Mouse (Mus musculus): ENCODE results near the gene Srsf5. TPM values are rescaled to one million over a fixed set of nuclear protein-coding genes. Genes with fewer than 3 reads are reported as not detected.

Gene Srsf5
- polyA plus RNA-seq, 1 experiment from 2014 or later, result 599 TPM

DNA sequence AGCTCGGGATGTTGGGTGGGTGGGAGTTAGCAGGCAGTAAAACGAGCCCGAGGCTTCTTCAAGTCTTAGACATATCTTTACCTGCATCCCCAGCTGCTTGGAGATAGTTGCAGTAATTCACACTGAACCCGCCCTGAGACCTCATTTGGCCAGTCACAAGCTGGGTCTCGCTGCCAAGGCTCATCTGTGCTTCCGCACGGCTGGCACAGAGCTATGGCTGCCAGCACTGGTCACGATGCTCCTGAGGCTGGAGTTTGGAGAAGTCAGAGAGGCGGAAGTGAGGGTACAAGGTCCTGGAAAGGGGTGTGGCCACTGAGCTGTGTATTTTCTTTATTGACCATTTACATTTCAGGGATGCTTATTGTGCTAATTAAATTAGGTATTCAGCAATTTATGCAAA, 38.4 kb downstream of the Srsf5 start:
- H3K9ac ChIP-seq (ENCODE audit: low read length), result no peak overlapping the region
- ATAC-seq (ENCODE audit: low read depth), result no peak
- no peaks in the 10 kb centered on the region for H3K9me3 ChIP-seq (ENCODE audit: control insufficient read depth, low read length)
- no peaks in the 10 kb centered on the region for H3K27me3 ChIP-seq (ENCODE audit: control insufficient read depth, insufficient read depth, low read depth, low read length)
- H3K4me2 ChIP-seq (ENCODE audit: low read depth, low read length), result no peak overlapping the region
- no peaks in the 10 kb centered on the region for H3K4me1 ChIP-seq (replicated peaks; ENCODE audit: control insufficient read depth, insufficient read depth, low read length)
- no peaks in the 10 kb centered on the region for H3K36me3 ChIP-seq (ENCODE audit: control insufficient read depth, insufficient read depth, low read length)
- 66% methylated on average over 9 of the region's 9 CpGs for WGBS
- H3K27ac ChIP-seq (ENCODE audit: low read length), result no peak overlapping the region
- no peak overlapping the region for H3K4me3 ChIP-seq (ENCODE audit: low read length)

DNA sequence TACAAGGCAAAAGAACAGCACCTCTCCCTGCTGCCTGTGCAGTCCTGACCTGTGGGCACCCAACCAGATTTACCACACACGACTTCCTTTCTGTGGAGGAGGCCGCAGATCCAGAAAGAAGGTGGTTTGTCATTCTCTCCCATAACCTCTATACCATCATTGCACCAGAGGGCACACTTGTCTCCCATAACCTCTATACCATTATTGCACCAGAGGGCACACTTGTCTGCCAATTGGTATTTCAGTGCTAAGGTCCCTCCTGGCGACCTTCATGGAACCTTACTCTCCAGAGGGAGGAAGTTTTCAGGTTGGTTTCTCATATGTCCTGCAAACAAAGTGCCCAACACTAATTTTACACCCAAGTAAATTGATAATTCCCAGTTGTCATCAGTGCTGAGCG, 41.3 kb downstream of the Srsf5 start:
- Histone ChIP-seq H3K9ac (ENCODE audit: low read length) (no peak overlapping the region), H3K27ac (ENCODE audit: low read length) (no peak overlapping the region), H3K4me3 (ENCODE audit: low read length) (no peak overlapping the region), H3K36me3 (ENCODE audit: control insufficient read depth, insufficient read depth, low read length) (no peaks in the 10 kb centered on the region), H3K9me3 (ENCODE audit: control insufficient read depth, low read length) (no peaks in the 10 kb centered on the region), H3K27me3 (ENCODE audit: control insufficient read depth, insufficient read depth, low read depth, low read length) (no peaks in the 10 kb centered on the region), H3K4me1 (replicated peaks; ENCODE audit: control insufficient read depth, insufficient read depth, low read length) (no peaks in the 10 kb centered on the region), H3K4me2 (ENCODE audit: low read depth, low read length) (no peak overlapping the region)
- ATAC-seq (ENCODE audit: low read depth), result no peak
- 81% methylated on average over 4 of the region's 4 CpGs for WGBS

DNA sequence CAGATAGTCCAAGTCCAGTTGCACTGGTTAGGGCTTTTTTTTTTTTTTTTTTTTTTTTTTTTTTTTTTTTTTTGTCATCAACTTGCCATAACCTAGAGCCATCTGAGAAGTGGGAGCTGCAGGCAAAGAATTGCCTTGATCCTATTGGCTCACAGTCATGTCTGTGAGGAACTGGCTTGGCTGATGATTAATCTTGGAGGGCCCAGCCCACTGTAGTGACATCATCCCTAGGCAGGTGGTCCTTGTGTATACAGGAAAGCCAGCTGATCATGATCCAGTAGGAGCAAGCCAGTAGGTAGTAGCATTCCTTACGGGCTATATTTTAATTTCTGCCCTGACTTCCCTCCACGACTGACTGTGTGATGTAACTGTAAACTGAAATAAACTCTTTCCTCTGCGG, 43.0 kb downstream of the Srsf5 start:
- 66% methylated on average over 3 of the region's 3 CpGs for WGBS
- H3K9ac ChIP-seq (ENCODE audit: low read length), result no peak overlapping the region
- H3K27me3 ChIP-seq (ENCODE audit: control insufficient read depth, insufficient read depth, low read depth, low read length), result no peaks in the 10 kb centered on the region
- H3K4me2 ChIP-seq (ENCODE audit: low read depth, low read length), result no peak overlapping the region
- H3K36me3 ChIP-seq (ENCODE audit: control insufficient read depth, insufficient read depth, low read length), result no peaks in the 10 kb centered on the region
- no peaks in the 10 kb centered on the region for H3K4me1 ChIP-seq (replicated peaks; ENCODE audit: control insufficient read depth, insufficient read depth, low read length)
- H3K27ac ChIP-seq (ENCODE audit: low read length), result no peak overlapping the region
- no peak overlapping the region for H3K4me3 ChIP-seq (ENCODE audit: low read length)
- no peaks in the 10 kb centered on the region for H3K9me3 ChIP-seq (ENCODE audit: control insufficient read depth, low read length)
- ATAC-seq (ENCODE audit: low read depth), result no peak

DNA sequence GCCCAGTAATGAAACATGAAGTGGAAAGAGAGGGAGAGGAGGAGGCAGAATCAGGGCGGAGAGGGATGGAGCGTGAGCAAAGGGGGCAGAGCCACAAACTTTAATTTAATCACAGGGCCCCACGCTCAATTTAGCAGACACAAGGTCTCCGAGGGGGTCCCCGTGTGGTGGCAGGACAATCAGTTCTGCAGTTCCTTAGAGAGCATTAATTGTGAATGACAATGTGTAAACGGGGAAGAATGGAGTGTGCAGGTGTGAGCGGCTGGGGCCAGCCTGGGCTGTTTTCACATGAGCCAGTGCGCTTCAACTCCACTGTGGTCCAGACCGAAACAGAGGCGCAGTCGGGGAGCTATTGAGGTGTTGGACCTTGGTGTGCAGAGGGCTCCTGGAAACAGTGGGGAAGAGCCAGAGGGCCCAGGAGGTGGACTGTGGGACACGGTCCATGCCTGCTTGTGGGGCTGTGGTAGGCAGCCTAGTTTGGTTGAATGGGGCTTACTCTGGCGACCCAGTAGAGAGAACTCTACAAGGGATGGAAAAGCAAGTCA, 45.7 kb downstream of the Srsf5 start:
- Histone ChIP-seq H3K4me3 (ENCODE audit: low read length) (no peak overlapping the region), H3K4me1 (replicated peaks; ENCODE audit: control insufficient read depth, insufficient read depth, low read length) (no peaks in the 10 kb centered on the region), H3K27me3 (ENCODE audit: control insufficient read depth, insufficient read depth, low read depth, low read length) (no peaks in the 10 kb centered on the region), H3K4me2 (ENCODE audit: low read depth, low read length) (no peak overlapping the region), H3K9ac (ENCODE audit: low read length) (no peak overlapping the region), H3K27ac (ENCODE audit: low read length) (no peak overlapping the region), H3K36me3 (ENCODE audit: control insufficient read depth, insufficient read depth, low read length) (no peaks in the 10 kb centered on the region), H3K9me3 (ENCODE audit: control insufficient read depth, low read length) (no peaks in the 10 kb centered on the region)
- WGBS, result 83% methylated on average over 13 of the region's 13 CpGs
- no peak for ATAC-seq (ENCODE audit: low read depth)

DNA sequence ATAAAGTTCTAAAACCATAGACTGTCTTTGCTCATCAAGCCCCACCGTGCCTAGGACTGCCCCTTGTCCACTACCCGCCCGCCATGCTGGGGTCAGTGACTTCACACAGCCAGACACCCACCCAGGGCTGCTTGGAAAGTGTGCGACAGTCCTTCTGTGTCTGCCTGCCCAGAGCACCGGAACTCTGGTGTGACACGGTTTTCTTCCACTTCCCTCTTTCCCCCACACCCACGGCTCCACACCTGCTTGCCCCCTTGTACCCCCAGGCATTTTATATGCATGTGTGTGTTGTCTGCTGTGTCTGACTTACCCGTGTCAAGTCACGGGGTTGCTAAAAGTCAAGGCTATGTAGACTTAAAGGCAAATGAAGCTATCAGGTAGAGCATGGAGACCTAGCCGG, 46.5 kb downstream of the Srsf5 start:
- Histone ChIP-seq H3K4me1 (replicated peaks; ENCODE audit: control insufficient read depth, insufficient read depth, low read length) (no peaks in the 10 kb centered on the region), H3K27ac (ENCODE audit: low read length) (no peak overlapping the region), H3K36me3 (ENCODE audit: control insufficient read depth, insufficient read depth, low read length) (no peaks in the 10 kb centered on the region), H3K9ac (ENCODE audit: low read length) (no peak overlapping the region), H3K9me3 (ENCODE audit: control insufficient read depth, low read length) (no peaks in the 10 kb centered on the region), H3K27me3 (ENCODE audit: control insufficient read depth, insufficient read depth, low read depth, low read length) (no peaks in the 10 kb centered on the region), H3K4me3 (ENCODE audit: low read length) (no peak overlapping the region), H3K4me2 (ENCODE audit: low read depth, low read length) (no peak overlapping the region)
- 75% methylated on average over 10 of the region's 10 CpGs for WGBS
- ATAC-seq (ENCODE audit: low read depth), result no peak

DNA sequence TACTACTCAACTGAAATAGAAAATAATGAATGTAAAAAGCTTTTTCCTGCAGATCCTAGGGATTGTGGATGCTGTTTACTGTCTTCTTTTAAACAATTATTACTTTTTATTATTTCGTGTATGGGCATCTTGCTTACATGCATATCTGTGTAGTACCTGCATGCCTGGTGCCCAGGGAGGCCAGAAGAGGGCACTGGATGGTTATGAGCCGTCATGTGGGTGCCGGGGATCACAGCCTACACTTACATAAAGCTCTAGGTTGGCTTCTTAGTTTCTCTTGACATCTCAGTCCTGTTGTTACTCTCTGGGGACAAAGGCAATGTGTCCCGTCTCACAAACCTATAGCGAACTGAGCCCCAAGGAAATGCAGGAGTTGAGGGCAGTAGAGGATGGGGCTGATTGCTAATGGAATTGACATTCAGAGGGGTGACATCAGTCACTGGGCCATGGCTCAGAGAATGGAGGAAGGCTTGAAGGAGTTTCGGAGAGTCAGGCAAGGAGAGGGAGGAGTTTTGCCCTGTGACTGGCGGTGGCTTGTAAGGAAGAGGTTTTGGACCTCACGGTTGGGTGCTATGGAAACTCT, 47.3 kb downstream of the Srsf5 start:
- no peak for ATAC-seq (ENCODE audit: low read depth)
- Histone ChIP-seq H3K9ac (ENCODE audit: low read length) (no peak overlapping the region), H3K27me3 (ENCODE audit: control insufficient read depth, insufficient read depth, low read depth, low read length) (peaks cover 2% of the 10 kb centered on the region; the same call in 1 of the 2 replicates), H3K4me3 (ENCODE audit: low read length) (no peak overlapping the region), H3K36me3 (ENCODE audit: control insufficient read depth, insufficient read depth, low read length) (no peaks in the 10 kb centered on the region), H3K4me2 (ENCODE audit: low read depth, low read length) (no peak overlapping the region), H3K9me3 (ENCODE audit: control insufficient read depth, low read length) (no peaks in the 10 kb centered on the region), H3K27ac (ENCODE audit: low read length) (no peak overlapping the region), H3K4me1 (replicated peaks; ENCODE audit: control insufficient read depth, insufficient read depth, low read length) (no peaks in the 10 kb centered on the region)
- WGBS, result 78% methylated on average over 8 of the region's 8 CpGs

DNA sequence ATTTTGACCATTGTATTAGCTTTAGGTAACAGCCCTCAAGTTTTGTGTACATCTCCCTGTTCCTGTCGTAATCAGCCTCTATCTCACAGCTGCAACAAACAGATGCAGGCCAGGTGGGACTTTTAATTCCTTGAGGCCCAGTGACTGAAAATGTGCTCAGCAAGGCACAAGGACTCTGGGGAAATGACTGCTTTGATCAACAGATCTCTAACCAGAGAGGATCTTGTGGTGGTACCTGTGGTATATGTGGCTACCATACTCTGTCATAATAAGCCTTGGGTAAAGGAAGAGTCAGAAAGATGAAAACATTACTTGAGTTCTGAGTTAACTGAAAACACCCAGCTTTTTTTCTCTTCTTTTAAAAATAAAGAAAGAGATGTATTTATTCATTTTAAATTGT, 48.5 kb downstream of the Srsf5 start:
- Histone ChIP-seq H3K9me3 (ENCODE audit: control insufficient read depth, low read length) (no peaks in the 10 kb centered on the region), H3K9ac (ENCODE audit: low read length) (no peak overlapping the region), H3K4me3 (ENCODE audit: low read length) (no peak overlapping the region), H3K27me3 (ENCODE audit: control insufficient read depth, insufficient read depth, low read depth, low read length) (peaks cover 8% of the 10 kb centered on the region), H3K36me3 (ENCODE audit: control insufficient read depth, insufficient read depth, low read length) (no peaks in the 10 kb centered on the region), H3K4me1 (replicated peaks; ENCODE audit: control insufficient read depth, insufficient read depth, low read length) (no peaks in the 10 kb centered on the region; the same call in 1 of the 2 replicates), H3K4me2 (ENCODE audit: low read depth, low read length) (no peak overlapping the region), H3K27ac (ENCODE audit: low read length) (no peak overlapping the region)
- no peak for ATAC-seq (ENCODE audit: low read depth)
- 78% methylated on average over 1 of the region's 1 CpGs for WGBS

DNA sequence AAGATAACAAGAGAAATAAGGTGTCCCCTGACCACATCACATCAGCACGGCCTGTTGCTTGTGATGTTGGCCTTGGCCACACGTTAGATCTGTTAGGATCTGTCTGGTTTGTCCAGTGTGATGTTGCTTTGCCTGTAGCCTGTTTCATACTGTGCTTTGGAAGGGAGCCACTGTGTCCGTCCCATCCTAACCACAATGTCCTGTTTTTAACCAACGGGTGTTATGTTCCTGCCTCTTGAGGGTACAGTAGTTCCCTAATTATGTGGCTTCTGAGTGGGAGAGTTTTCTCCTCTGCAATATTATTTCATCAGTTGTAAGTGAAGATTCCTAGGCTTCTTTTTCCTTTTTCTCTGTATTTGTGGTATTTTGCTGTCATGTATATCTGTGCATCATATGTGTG, 50.0 kb downstream of the Srsf5 start:
- no peak overlapping the region for H3K4me3 ChIP-seq (ENCODE audit: low read length)
- H3K27me3 ChIP-seq (ENCODE audit: control insufficient read depth, insufficient read depth, low read depth, low read length), result peaks cover 14% of the 10 kb centered on the region
- no peak overlapping the region for H3K4me2 ChIP-seq (ENCODE audit: low read depth, low read length)
- no peaks in the 10 kb centered on the region; the same call in 1 of the 2 replicates for H3K4me1 ChIP-seq (replicated peaks; ENCODE audit: control insufficient read depth, insufficient read depth, low read length)
- WGBS, result 84% methylated on average over 4 of the region's 4 CpGs
- H3K9me3 ChIP-seq (ENCODE audit: control insufficient read depth, low read length), result no peaks in the 10 kb centered on the region
- H3K9ac ChIP-seq (ENCODE audit: low read length), result no peak overlapping the region
- ATAC-seq (ENCODE audit: low read depth), result no peak
- no peaks in the 10 kb centered on the region for H3K36me3 ChIP-seq (ENCODE audit: control insufficient read depth, insufficient read depth, low read length)
- H3K27ac ChIP-seq (ENCODE audit: low read length), result no peak overlapping the region

DNA sequence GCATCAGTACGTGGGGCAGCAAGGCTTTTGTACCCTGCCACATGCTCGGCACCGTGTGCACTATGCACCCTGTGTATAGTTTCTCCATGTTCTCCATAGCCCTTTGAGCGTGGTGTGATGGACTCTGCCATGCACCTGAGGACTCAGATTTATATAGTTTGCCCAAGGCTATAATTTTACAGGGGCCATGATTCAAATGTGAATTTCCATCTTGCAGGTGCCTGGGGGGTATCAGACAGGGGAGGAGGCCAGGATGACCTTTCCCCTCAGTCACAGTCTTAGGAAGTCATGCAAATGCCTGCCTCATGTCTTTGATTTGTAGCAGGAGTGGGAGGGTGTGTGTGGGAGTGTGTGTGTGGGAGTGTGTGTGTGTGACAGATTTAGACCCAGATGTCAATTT, 52.3 kb downstream of the Srsf5 start:
- Histone ChIP-seq H3K9ac (ENCODE audit: low read length) (no peak overlapping the region), H3K9me3 (ENCODE audit: control insufficient read depth, low read length) (no peaks in the 10 kb centered on the region), H3K27me3 (ENCODE audit: control insufficient read depth, insufficient read depth, low read depth, low read length) (peaks cover 14% of the 10 kb centered on the region), H3K36me3 (ENCODE audit: control insufficient read depth, insufficient read depth, low read length) (no peaks in the 10 kb centered on the region), H3K4me3 (ENCODE audit: low read length) (no peak overlapping the region), H3K4me1 (replicated peaks; ENCODE audit: control insufficient read depth, insufficient read depth, low read length) (no peaks in the 10 kb centered on the region; the same call in 1 of the 2 replicates), H3K4me2 (ENCODE audit: low read depth, low read length) (no peak overlapping the region), H3K27ac (ENCODE audit: low read length) (no peak overlapping the region)
- WGBS, result 81% methylated on average over 4 of the region's 4 CpGs
- no peak for ATAC-seq (ENCODE audit: low read depth)
